Mouse (Mus musculus) adrenal gland, adult (tissue): ENCODE results near the gene Dydc1.
A peak's percentile ranks its signal among the peaks of the same experiment; 100 is the strongest.

Source experiments
- DNase-seq, 2 experiments: peaks; one replicate each; pipeline ENCODE4 v3.0.0; 2022 to 2023; ENCODE audit warnings: low spot score in 1 of 2; ENCODE audit not compliant: inconsistent age in 2 of 2

Dydc1 gene

GRCm38 (mm10) chr14:41072229-41072943 is at the start of gene Dydc1:
TSS of gene Dydc1 (plus strand) at chr14:41072911.
- peak; percentile 68 to 91 for DNase-seq

- DNase-seq: no peak
Observed at GRCm38 (mm10) chr14:41025087-41025486, 47.6 kb upstream of the Dydc1 start.

GRCm38 (mm10) chr14:41025594-41026284 is 47.0 kb upstream of the Dydc1 start:
- DNase-seq: no peak

- DNase-seq: no peak
Observed at GRCm38 (mm10) chr14:41029303-41029702, 43.4 kb upstream of the Dydc1 start.

DNA sequence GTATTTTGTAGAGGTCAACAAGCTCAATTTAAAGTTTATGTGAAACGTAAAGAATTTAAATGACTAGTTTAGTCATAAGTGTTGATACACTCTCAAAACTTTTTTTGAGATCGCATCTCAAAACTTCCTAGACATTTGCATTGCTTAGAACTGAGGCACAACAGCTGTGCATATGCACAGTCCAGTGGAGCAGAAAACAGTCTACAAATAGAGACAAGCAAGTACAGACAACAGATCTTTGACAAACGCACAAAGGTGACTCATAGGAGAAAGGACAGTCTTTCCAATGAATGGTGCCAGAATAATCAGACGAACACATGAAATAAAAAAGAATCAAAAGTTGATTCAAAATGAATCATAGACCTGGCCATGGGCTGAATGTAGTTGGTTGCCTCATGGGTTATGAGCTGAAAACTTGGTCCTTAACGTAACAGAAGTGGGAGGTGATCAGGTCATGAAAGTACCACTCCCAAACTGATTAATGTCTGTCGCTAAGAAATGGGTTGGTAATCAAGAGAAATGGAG is 41.7 kb upstream of the Dydc1 start:
- peak in 1 of 2 experiments; percentile 50 for DNase-seq

GRCm38 (mm10) chr14:41033135-41034110 is 39.3 kb upstream of the Dydc1 start:
- DNase-seq: peak; percentile 65 to 91

DNA sequence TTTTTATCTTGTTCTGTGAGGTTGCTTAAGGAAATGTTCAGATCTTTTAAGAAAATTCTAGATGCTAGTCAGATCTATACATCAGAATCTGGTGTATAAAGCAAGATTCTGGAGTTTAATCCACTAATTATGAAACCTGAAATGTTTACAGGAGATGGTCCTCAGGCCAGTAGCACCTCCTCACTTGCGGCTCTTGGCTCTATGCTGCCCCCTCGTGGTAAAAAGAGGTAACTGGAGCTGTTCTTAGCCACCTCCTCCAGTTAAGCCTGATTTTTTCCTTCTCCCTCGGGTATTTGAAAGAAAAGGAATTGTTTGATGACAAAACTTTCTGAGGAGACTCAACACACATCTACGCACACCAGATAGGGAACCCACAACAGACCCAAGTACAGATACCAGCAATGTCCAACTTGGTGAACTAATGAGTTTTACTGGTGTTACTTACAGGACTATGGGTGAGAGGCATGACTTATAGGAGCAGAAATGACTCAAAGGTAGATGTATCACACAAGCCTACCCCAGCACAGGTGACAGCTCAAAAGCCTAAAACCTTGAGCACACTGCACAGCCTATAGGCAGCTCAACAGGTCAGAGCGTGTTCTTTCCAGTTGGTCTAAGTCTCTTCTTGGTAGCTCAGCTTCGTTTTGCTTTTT is 37.4 kb upstream of the Dydc1 start:
- DNase-seq: peak; percentile 47 to 88

DNA sequence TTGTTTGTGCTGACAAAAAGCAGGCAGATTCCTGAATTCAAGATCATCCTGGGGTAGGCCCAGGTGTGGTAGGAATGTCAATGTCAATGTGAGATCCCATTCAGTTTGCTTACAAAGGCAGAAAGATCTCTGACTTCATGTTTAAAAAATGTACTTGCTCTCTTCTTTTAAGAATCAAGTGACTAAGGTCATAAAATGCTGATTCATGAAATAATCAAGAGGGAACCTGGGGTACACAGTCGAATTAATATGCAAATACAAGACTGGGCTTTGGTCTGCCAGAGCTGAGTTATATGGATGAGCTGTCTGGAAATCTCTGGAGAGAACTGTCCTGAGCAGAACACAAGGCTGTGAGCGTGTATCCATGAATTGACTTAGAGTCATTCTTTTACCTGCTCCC is 25.3 kb upstream of the Dydc1 start:
- DNase-seq: no peak

GRCm38 (mm10) chr14:41050471-41050870 is 22.2 kb upstream of the Dydc1 start:
- no peak for DNase-seq

DNA sequence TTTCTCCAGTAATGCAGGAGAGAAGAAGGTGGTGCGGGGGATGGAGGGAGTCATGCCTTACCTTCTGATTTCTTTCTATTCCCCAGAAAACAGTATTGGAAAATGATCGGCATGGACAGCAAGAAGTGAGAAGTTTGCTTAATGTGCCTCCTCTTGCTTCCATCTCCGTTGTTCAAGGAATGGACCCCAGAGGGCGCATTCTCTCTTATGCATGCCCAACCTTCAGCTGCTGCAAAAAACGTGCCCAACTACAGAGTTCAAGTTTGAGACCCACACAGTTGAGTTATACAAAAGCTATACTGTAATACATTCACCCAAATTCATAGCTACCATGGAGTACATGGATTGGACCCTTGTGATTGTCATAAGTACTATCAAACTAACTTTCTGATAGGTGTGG is 20.2 kb upstream of the Dydc1 start:
- DNase-seq: peak in 1 of 2 experiments; percentile 54

DNA sequence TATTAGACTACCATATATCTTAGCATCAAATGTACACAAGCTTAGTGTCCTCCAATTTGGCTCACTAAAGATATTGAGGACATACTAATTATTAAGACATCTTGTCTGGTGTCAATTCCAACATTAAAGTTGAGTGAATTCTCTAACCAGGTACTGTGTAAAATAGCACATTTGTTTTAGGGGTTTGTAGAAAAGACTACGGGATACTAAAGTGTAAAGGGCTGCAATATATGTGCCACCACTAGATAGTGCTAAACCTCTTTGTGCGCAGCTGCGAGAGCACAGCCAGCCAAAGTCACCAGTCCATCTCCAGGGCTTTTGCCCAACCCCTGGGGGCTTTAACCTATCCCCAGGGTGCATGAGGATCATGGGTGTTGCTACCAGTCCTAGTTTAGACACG is 19.5 kb upstream of the Dydc1 start:
- DNase-seq: peak in 1 of 2 experiments; percentile 59

DNA sequence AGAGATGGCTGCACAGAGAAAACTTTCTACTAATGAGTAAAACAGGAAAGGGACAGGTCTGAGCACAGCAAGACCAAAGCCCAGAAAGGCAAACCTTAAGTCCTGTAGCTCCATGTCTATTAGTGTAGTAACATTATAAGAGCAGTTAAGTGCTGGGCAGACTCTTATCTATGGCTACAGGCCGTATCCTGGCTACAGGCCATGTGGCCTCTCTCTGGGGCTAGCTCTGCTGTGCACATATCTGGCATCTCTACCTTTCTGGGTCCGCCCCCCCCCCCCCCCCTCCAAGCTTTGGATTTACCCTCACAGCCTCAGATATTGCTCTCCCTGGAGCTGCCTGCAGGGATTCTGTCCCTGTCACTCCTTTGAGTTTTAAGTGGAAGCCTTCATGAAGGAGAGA is 7.5 kb upstream of the Dydc1 start:
- no peak for DNase-seq

- no peak for DNase-seq
Observed at GRCm38 (mm10) chr14:41066416-41066815, 6.3 kb upstream of the Dydc1 start.

GRCm38 (mm10) chr14:41069108-41069507 is 3.6 kb upstream of the Dydc1 start, which contains the start of gene Dydc2:
TSS of gene Dydc2 (minus strand) at chr14:41069208.
- DNase-seq: no peak

- no peak for DNase-seq
Observed at GRCm38 (mm10) chr14:41070343-41070742, 2.4 kb upstream of the Dydc1 start.

GRCm38 (mm10) chr14:41072944-41073275 is 199 bp downstream of the Dydc1 start:
- no peak for DNase-seq

- DNase-seq: no peak
Observed at GRCm38 (mm10) chr14:41082408-41082807, 9.7 kb downstream of the Dydc1 start.

- peak in 1 of 2 experiments; percentile 43 for DNase-seq
Observed at GRCm38 (mm10) chr14:41087509-41087908, 14.8 kb downstream of the Dydc1 start.

DNA sequence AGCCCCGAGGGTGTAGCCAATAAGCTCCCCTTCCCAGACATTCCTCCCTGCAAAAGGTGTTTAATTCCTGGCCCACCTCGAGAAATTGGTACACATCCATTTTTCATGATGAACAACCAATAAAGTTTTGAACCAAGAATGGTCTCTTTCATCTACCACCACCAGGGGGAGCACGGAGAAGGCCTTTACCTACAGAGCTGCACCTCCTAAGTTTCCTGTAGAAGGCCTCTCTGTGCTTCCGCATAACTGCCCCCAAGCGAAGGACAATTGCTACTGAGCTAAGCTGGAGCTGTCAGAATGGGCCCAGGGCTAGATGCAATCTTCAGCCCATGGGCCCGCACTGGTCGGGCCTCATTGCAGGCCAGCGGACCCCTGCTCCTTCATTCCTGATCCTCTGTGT is 18.1 kb downstream of the Dydc1 start:
- peak; percentile 15 to 57 for DNase-seq

DNA sequence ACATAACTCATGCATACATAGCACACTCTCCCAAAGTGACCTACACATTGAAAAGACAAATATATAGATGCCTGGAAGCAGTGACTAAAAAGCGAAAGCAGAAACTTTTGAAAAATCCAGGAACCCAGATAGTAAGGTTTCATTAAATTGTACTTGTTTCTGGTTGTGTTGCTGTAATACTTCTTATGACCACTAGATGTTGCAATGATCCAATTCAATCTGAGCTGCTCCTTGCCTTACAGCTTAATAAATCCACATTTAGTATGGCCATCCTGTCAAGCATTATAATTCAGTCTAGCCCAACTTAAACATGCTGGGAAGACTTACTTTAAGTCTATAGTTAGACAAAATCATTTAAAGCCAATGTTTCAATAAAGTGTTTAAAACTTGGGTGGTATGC is 21.4 kb downstream of the Dydc1 start:
- peak in 1 of 2 experiments; percentile 36 for DNase-seq
